Mouse (Mus musculus): Measurements from ENCODE around the gene Ccr4.

Gene Ccr4

GRCm38 (mm10) chr9:114468701-114469100 lies 36.0 kb downstream of the Ccr4 start:
- no peak for DNase-seq (ENCODE audit: low read depth, low spot score)

GRCm38 (mm10) chr9:114468217-114468616 lies 36.5 kb downstream of the Ccr4 start:
- no peak for DNase-seq (ENCODE audit: low read depth, low spot score)

- no peak for DNase-seq (ENCODE audit: low read depth, low spot score)
Observed at GRCm38 (mm10) chr9:114466871-114467270, 37.8 kb downstream of the Ccr4 start.

GRCm38 (mm10) chr9:114465442-114465841 lies 39.3 kb downstream of the Ccr4 start:
- DNase-seq (ENCODE audit: low read depth, low spot score) = no peak

- DNase-seq (ENCODE audit: low read depth, low spot score) = no peak
Observed at GRCm38 (mm10) chr9:114462569-114462968, 42.1 kb downstream of the Ccr4 start.

GRCm38 (mm10) chr9:114458436-114458835 lies 46.3 kb downstream of the Ccr4 start:
- no peak for DNase-seq (ENCODE audit: low read depth, low spot score)

- no peak for DNase-seq (ENCODE audit: low read depth, low spot score)
Observed at GRCm38 (mm10) chr9:114455420-114455819, 49.3 kb downstream of the Ccr4 start.

GRCm38 (mm10) chr9:114452418-114452817 lies 52.3 kb downstream of the Ccr4 start:
- no peak for DNase-seq (ENCODE audit: low read depth, low spot score)

- DNase-seq (ENCODE audit: low read depth, low spot score) = no peak
Observed at GRCm38 (mm10) chr9:114451615-114452014, 53.1 kb downstream of the Ccr4 start.

- DNase-seq (ENCODE audit: low read depth, low spot score) = no peak
Observed at GRCm38 (mm10) chr9:114449120-114449754, 55.5 kb downstream of the Ccr4 start.

GRCm38 (mm10) chr9:114448700-114449099 lies 56.0 kb downstream of the Ccr4 start:
- DNase-seq (ENCODE audit: low read depth, low spot score) = no peak

- DNase-seq (ENCODE audit: low read depth, low spot score) = no peak
Observed at GRCm38 (mm10) chr9:114446887-114447286, 57.8 kb downstream of the Ccr4 start.

GRCm38 (mm10) chr9:114443351-114443750 lies 61.4 kb downstream of the Ccr4 start:
- no peak for DNase-seq (ENCODE audit: low read depth, low spot score)

GRCm38 (mm10) chr9:114442893-114443292 lies 61.8 kb downstream of the Ccr4 start:
- DNase-seq (ENCODE audit: low read depth, low spot score) = no peak

- no peak for DNase-seq (ENCODE audit: low read depth, low spot score)
Observed at GRCm38 (mm10) chr9:114442225-114442624, 62.5 kb downstream of the Ccr4 start.

GRCm38 (mm10) chr9:114440548-114440947 lies 64.2 kb downstream of the Ccr4 start:
- no peak for DNase-seq (ENCODE audit: low read depth, low spot score)

Data from c-Kit-negative CD71-positive TER-119-positive erythroid progenitor cells, embryonic 14.5 days (primary cell).